Mouse (Mus musculus) ovary, postnatal 10 days (tissue): ENCODE data around the gene Fgl2.
A peak's percentile ranks its signal among the peaks of the same experiment; 100 is the strongest.

Source experiments
- DNase-seq: peaks from one replicate; pipeline ENCODE4 v3.0.0; 2022; ENCODE audit warnings: low spot score

Gene Fgl2

DNA sequence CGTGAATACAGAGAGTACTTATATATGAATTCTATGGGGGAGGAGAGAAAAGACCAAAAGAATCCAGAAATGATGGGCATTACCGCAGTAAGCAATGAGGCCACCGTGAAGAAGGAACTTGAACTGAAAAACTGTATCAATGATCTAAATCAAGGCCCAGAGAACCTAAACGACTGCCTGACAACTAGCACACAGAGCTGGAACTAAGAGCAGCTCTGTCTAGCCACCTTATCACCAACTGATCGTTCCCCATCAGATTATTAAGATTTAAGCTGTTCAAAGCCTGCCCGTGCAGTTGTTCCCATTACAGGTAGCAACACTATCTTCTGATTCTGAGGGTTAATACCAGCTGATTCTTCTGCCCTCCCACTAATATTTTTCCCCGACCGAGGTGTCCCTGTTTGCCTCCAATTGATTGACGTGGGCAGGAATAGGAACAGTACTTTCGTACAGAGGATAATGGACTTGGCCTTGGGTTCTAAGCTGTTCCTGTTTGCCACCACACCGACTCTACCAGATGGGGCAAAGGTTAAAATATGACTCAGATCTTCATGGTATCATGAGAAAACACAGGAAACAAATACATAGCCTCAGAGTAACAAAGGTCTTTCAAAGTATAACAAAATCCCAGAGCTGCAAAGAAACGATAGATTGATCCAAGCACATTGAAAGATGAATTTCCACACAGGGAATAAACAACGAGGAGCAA lies 12.0 kb downstream of the Fgl2 start:
- DNase-seq, result no peak

DNA sequence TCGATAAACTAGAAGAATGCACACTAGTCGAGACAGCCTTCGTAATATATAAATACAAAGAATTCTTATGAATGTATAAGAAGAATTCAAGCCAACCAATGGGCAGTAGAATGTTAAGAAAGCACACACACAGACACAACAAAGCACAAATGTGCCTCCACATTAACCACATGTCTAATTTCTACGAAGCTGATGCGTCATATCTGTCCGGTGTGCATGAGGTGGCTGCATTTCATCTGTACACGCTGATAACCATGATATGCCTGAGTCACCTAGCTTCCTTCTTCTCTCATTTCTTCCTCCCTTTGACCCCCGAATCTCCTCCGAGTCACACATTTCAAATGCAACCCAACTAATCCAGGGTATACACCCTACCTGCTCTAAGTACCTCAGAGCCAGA lies 12.5 kb downstream of the Fgl2 start:
- DNase-seq, result no peak

DNA sequence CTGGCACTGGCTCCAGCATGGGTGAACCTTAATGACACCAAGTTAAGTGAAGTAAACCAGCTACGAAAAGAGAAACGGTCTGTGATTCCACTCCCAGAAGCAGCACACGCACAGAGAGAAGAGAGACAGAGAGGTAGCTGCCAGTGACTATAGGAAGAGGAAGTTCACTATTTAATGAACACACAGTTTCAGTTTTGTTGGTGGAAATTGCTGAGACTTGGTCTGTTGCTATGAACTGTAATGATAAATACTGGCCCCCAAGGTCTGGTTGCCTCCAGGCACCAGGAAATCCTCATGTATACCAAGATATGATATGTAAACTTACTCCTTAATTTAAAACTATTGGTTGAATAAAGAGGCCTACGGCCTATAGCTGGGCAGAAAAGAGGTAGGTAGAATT lies 14.0 kb downstream of the Fgl2 start:
- DNase-seq, result no peak

DNA sequence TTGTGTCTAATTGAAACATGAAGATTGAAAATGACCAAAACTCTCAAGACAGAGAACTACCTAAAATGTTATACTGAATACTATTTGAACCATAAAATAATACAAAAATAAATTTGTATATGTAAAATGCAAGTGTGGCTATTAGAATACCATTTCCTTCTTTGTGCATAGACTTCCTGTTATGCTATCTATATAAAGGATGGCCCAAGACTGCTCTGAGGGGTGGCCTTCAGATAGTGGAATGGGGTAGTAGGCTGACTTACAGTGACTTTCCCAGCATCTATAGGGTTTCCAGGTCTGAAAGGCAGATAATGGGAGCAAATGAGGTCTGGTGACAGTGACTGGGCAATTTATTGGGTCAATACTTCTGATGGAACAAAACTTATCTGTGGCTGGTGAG lies 14.9 kb downstream of the Fgl2 start:
- no peak for DNase-seq

DNA sequence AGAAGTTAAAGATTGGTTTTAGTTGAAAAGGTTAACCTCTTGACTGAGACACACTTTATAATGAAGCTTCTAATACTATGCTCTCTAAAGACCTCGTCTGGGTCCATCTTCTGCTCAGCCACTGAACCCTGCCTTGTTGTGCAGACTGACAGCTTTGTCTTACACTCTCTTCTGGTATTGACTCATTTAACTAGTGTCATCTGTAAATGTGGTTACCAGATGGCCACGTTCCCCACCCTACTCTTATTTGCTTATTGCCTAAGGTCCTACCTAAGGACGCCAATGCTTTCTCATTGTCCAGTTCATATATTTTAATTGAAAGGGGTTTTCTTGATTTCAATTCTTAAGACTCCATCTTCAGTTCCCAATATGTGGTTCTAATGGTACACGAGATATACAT lies 16.4 kb downstream of the Fgl2 start:
- DNase-seq, result no peak

DNA sequence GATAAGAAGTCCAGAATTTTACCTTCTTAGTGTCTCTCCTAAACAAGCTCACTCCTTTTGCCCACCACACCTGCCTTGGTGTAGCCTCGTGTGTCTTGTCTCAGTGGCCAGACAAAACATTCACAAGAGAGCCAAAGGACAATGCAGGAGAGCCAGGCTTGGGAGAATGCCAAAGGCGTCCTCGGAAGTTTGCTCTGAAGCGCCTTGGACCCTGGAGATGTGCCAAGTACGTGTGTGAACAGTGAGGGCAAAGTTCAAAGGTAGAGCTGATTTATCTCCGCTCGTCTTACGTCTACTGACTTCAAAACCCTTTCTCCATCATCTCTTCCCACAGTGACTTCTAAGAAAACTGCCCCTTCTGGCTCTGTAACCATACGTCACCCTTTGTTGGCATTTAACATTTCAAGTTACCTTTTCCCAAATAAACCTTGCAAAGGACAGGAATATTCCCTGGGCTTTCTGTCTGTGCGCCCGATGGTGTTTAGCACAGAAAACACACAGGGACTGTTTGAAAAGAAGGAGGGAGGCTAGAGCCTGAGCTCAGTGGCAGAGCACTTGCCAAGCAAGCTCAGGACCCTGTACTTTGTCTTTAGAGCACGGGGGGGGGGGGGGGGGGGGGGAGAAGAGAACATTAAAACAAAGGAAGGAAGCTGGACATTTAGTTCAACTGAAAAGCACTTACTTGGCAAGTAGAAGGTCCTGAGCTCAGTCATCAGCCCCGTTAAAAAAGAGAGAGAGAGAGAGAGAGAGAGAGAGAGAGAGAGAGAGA lies 19.4 kb downstream of the Fgl2 start:
- no peak for DNase-seq

DNA sequence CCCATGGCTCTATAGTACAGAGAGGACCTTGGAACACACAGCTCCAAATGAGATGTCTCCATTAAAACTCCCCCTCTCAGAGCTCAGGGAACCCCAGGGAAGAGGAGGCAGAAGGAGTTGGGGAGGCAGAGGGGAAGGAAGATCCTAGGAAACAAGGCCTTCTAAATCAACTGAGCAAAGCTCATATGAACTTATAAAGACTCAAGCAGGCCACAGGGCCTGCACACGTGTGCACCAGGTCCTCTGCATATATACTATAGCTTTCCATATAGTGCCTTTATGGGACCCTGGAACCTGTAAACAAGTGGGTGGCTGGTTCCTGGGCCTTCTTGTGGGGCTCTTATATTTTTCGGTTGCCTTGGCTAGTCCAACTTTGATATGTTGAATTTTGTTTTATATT lies 22.1 kb downstream of the Fgl2 start:
- DNase-seq, result no peak

DNA sequence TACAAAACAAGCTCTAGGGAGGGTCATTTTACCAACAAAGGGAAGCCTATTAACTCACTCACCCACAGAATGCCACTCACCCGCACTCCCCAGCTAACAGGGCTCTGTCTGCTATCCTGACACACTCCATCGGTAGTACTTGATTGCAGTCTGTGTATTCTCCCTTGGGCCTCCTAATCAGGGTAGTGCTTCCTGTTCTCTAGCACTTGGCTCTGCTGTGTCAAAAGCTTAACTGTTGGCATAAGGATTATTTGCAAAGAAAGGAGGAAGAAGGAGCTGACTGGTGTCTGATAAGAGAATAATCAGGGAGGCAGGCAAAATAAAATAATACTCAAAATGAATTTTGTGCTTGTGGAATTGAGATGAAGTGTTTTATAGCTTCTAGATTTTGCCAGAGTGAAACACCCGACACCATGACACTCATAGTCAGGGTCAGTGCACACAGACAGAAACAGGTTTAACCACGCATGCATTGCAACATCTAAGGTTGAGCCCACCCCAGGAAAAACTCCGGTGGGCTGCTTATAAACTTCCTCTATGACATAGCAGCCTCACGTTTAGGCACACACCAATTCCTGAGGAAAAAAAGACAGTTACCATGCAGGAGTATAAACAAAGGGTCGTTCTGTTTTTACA lies 22.9 kb downstream of the Fgl2 start:
- DNase-seq, result no peak

DNA sequence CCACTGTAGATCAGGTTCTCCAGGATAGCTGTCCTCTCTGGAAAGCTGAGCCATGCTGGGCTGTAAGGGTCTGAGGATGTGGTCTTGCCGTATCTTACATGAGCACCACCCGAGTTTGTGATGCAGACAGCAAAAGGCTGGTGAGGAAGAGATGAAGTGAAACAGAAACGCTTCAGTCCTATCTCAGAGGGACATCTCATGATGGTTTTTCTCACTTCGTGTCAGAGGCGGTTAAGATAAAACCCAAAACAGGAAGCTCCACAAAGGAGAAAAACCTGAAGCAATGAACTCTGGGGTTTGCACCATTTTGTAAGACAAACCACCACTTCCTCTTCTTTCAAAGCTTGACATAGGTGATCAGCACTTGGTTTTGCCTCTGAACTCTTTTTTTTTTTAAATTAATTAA lies 38.8 kb downstream of the Fgl2 start:
- no peak for DNase-seq

DNA sequence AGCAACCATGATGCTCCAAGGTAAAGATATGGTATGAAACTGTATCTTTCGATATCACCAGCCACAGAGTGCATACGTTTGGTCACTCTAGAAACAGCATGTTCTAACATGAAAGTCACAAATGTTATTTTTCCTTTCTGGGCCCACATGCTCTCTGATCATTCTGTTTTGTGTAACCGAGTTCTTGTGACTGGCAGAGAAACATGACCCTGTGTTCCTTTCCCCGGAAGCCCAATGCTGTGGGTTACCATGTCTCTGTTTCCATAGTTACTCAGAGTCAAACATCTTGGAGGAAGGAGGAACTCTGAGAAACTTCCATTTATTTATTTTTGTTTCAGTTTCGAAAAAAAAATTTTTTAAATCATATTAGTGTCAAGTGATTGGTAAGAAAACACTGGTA lies 39.6 kb downstream of the Fgl2 start:
- DNase-seq, result no peak

DNA sequence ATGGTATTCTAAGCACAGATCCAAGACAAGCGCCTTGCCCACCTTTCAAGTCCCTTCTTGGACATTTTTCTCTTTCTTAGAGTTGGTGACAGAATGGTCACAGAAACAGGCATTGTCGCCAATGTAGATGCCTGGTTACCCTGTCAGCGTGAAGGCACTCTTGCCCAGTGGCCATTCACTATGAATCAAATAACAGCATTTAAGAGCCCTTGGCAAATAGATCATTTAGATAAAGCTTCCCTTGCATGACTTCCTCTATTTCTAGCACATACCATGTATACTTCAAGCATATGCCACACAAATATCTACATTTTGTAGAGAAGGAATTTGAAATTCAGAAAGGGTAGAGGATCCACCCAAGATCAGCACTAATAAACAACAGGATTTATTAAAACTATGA lies 40.9 kb downstream of the Fgl2 start:
- no peak for DNase-seq

DNA sequence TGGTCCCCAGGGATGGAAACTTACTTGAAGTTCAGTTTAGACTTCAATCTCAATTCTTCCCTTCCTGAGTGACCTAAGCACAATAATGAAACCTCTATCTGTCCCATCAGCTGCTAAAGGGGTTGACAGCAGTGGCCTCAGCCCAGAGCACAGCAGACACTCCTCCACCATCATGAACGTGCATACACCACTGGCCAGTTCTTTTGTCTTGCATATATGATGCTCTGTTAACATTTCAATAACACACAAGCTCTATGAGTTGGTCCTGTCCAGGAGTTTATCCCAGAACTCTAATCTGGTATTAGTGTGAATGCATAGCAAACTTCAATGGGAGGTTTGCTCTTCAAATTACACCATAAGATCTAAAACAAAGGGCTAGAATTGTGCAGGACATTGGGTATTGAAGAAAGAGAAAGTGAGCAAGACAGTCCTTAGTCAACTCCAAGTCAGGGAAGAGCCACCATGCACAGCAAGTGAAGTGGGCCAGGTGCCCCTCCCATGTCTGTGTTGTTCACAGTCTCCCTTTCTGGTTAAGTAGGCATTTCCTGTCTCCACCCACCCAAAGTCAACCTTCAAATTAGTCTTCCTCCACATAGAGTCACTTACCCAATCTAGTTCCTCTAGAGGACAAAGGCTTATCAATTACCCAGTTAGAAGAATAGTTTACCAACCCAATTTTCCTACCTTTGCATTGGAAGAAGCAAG lies 41.8 kb downstream of the Fgl2 start:
- no peak for DNase-seq

DNA sequence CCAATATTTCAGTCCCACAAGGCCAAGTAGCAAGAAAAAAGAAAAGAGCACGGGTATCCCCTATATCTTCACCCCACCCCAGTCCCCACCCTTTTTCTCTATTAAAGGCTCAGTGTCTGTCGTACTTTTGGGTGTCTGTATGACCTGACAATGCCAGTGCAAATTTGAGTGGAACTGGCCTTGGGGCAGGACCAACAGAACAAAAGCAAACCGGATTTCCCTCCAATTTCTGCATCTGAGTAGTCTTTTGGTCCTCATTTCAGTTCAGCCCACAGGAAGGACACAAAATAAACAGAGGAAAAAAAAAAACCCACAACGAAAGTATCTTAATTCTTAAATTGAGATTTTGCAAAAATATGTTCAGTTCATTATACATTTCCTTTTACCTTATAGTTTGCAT lies 46.2 kb downstream of the Fgl2 start:
- DNase-seq, result no peak

DNA sequence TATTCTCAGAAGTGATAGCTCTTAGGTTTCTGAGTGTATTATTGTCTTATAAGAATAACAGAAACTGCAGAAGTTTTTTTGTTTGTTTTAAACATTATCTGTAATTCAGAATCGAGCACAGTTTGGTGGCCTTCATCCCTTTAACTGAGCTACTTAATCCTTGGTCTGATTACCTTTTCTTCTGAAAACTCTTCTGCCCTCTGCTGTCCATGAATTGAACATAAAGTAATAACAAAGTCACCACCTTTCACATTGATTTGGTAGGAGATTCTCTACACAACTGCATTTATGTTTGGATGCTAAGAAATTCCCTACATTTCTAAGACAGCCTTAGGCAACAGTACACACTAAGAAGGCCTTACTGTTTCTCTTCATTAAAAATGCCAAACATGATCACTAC lies 48.2 kb downstream of the Fgl2 start:
- no peak for DNase-seq

DNA sequence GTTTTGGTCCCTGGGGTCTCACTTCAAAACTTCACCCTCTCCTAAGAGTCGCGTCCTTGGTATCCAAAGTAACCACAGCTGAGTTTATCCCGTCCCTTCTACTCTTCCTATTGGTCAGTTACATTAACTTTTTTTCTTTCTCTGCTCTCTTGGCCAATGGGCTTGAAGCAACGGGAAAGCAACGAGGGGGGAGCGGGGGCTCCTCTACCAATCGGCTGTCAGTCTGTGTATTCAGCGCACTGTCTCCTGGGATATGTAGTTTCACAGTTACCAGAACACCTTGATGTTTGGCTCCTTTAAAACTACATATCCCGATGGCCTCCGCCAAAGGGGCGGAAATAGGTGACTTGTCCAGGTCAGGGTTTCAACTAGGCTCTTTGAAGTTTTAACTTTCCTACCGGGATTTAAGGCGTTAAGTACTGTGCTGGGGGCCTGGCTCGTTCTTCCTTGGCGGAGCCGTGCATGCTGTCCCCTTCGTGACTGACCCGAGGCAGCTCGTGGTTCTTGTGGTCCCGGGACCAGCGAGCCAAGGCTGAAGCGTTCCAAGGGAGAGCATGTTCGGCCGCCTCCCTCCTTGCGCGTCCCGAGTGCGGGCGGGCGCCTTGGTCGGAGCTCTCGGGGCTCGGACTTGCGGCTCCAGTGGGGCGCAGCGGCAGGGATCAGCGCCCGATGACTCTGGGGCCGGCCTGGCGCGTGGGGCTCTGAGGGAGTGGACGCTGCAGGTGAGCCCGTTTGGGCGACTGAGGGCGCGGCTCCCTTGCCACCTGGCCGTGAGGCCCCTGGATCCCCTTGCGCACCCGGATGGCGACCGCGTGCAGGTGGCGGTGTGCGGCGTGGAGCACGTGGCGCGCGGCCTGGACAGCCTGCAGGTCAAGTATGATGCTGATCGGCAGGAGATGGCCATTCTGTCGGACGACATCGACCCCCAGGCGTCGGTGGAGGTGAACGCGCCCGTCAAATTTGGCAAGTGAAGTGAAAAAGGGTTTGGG lies 52.5 kb downstream of the Fgl2 start, which contains the start of the genes Ccdc146 and Fam185a:
Gene Ccdc146 (minus strand): TSS at position 64 of the 989 bp plus-strand sequence.
Gene Fam185a (plus strand): TSS at position 345 of the 989 bp plus-strand sequence.
- DNase-seq, result peak; percentile 63

DNA sequence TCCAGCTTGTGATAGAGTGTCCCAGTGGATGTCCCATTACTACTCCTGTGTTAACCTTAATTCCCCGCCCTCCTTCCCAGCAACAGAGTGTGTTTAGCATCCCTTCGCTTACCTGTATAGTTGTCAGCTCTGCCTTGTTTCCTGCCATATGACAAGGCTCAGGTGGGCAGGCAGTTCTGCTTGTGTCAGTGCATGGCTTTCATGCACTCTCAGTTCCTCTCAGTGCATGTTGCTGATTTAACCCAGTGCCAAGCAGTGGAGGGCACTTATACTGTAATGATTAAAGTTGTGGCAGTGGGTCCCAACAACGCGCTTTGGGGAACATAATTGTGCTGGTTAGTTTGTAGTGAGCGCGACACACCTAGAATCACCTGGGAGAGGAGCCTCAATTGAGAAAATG lies 54.2 kb downstream of the Fgl2 start:
- no peak for DNase-seq
